9 mouse cellular contexts compared by ENCODE assay signal in the genomic region with DNA sequence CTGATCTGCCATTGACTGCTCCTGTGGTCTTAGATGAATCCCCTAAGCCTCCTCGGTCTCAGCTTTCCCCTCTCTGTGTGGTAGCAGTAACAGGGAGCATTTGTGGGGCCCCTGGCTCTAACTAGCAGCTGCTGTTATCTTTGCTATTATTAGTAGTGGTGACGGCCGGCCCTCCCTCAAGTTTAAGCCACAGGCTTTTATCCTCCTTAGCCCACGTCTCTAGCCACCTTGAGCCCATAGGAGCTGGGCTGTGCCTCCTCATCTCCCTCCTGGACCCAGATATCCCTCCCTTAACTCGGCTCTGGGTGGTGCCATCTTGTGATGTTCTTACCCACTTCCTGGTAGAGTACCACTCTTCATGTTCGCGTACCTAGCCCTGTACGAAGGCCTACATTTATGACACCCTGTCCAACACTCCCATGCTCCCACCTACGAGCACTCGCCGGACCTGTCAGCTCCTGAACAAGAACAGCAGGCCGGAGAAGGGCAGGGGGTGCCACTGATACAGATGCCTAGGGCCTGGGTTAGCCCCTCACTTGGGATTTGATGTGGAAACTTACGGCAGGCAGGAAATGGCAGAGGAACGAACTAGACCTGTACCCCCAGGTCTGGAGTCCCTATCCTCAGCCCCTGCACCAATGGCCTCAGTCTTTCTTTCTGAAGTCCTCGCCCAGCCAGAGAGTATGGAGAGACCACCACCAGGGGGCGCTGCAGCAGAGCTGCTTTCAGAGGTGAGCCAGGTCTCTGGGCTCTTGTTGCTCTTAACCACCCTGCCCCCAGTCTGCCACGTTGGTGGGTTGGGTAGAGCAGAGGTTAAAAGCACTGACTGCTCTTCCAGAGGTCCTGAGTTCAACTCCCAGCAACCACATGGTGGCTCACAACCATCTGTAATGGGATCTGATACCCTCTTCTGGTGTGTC. TPM values are rescaled to one million over a fixed set of nuclear protein-coding genes. Genes with fewer than 3 reads are reported as not detected.
A peak's percentile ranks its signal among the peaks of the same experiment; 100 is the strongest.
DNase-seq lines count a peak whose midpoint lies in the region; ATAC-seq and TF ChIP-seq lines count a peak whose summit lies in the region.
"Had no signal": no experiment of that assay in that cellular context is flagged by ENCODE, and none has a peak within 500 bp of the region (broad histone marks: within the 10 kb centered on the region; RNA-seq: fewer than 3 reads in every experiment).

No protein-coding gene starts in this region.

- H3K36me3 ChIP-seq in lung, postnatal 0 days (ENCODE audit: insufficient read depth, low read length): no peaks in the 10 kb centered on the region
- no peaks in the 10 kb centered on the region for H3K36me3 ChIP-seq in stomach, postnatal 0 days (ENCODE audit: control insufficient read depth, insufficient read depth, low read length)

- ATAC-seq in lung, postnatal 0 days: no peak
- no peak for ATAC-seq in stomach, postnatal 0 days (ENCODE audit: low FRiP score, low TSS enrichment)

- peak; percentile 56 for DNase-seq in gastrocnemius, postnatal 14 days
- DNase-seq in gastrocnemius, adult 18-20 months (ENCODE audit: low spot score): no peak
- peak; percentile 39 for DNase-seq in urinary bladder, postnatal 25 days (ENCODE audit: low spot score)
- DNase-seq in urinary bladder, adult 18-20 months (ENCODE audit: low spot score in 2 of 2): no peak
- peak; percentile 52 for DNase-seq in embryo, embryonic 9.5 days (ENCODE audit: extremely low spot score)
- DNase-seq in lung, postnatal 0 days (ENCODE audit: low spot score): peak; percentile 37
- peak; percentile 65 for DNase-seq in stomach, postnatal 0 days (ENCODE audit: low spot score)
- DNase-seq in right cerebral cortex, adult 2 months (ENCODE audit: low spot score in 2 of 2): no peak

- no peak for TF ChIP-seq EP300 in lung, postnatal 0 days (IDR thresholded peaks at IDR 0.05)
- TF ChIP-seq EP300 in stomach, postnatal 0 days (optimal IDR thresholded peaks at IDR 0.05): no peak

- no peak overlapping the region for H3K4me2 ChIP-seq in lung, postnatal 0 days (replicated peaks; ENCODE audit: low read depth, low read length)
- H3K4me2 ChIP-seq in stomach, postnatal 0 days (replicated peaks; ENCODE audit: low read depth): no peak overlapping the region

- peak; percentile 82 for TF ChIP-seq CTCF in lung, postnatal 0 days (IDR thresholded peaks at IDR 0.05)
- TF ChIP-seq CTCF in stomach, postnatal 0 days (IDR thresholded peaks at IDR 0.05; ENCODE audit: low read depth): peak; percentile 75

- H3K9ac ChIP-seq in lung, postnatal 0 days (replicated peaks; ENCODE audit: low read depth): no peak overlapping the region
- H3K9ac ChIP-seq in stomach, postnatal 0 days (ENCODE audit: low read length): no peak overlapping the region

- peaks cover 30% of the 10 kb centered on the region for H3K4me1 ChIP-seq in lung, postnatal 0 days (ENCODE audit: insufficient read depth, low read depth, low read length)
- H3K4me1 ChIP-seq in stomach, postnatal 0 days (replicated peaks; ENCODE audit: control insufficient read depth, insufficient read depth): peaks cover 11% of the 10 kb centered on the region

- intact Hi-C loops in gastrocnemius, postnatal 14 days (cut with DNase I; ENCODE audit: low total_unique reads): loop anchor here (10.0 kb wide), 1 partner anchor 71 kb away; no protein-coding TSS in a partner anchor

- H3K9me3 ChIP-seq in lung, postnatal 0 days (ENCODE audit: low read length): no peaks in the 10 kb centered on the region
- no peaks in the 10 kb centered on the region for H3K9me3 ChIP-seq in stomach, postnatal 0 days (ENCODE audit: control insufficient read depth, low read length)

- no peak overlapping the region for H3K27ac ChIP-seq in lung, postnatal 0 days (ENCODE audit: low read length)
- no peak overlapping the region for H3K27ac ChIP-seq in stomach, postnatal 0 days (replicated peaks)

- WGBS in lung, postnatal 0 days: 79% methylated on average over 17 of the region's 17 CpGs
- WGBS in stomach, postnatal 0 days: 77% methylated on average over 17 of the region's 17 CpGs

- no peaks in the 10 kb centered on the region for H3K27me3 ChIP-seq in lung, postnatal 0 days (replicated peaks; ENCODE audit: insufficient read depth, low read length)
- H3K27me3 ChIP-seq in stomach, postnatal 0 days (ENCODE audit: control insufficient read depth, insufficient read depth, low read length): no peaks in the 10 kb centered on the region

- H3K4me3 ChIP-seq in lung, postnatal 0 days (ENCODE audit: low read depth, low read length): no peak overlapping the region
- no peak overlapping the region for H3K4me3 ChIP-seq in stomach, postnatal 0 days (ENCODE audit: low read depth, low read length)

RNA-seq across cellular contexts. Expression of gene Rhbdf2, which starts 1.5 kb away (rescaled TPM):
- total RNA-seq in gastrocnemius, postnatal 14 days (2021): 1 to 10 TPM; 5.9 to 9.0 TPM
- total RNA-seq in gastrocnemius, adult 18-20 months (2021): 10 to 100 TPM; 11.2 to 11.9 TPM
- 23.5 and 27.9 TPM in 2 replicates for polyA plus RNA-seq in lung, postnatal 0 days (2015; fragmentation: Nextera tagmentation; extraction: Ambion mirVana)
- polyA plus RNA-seq in stomach, postnatal 0 days (2015; fragmentation: Nextera tagmentation; extraction: Ambion mirVana): 5.7 and 6.1 TPM in 2 replicates

RNA-seq across cellular contexts. Expression of gene Prcd, which starts 28.0 kb away (rescaled TPM):
- under 1 TPM; 0.49 to 0.84 TPM for total RNA-seq in gastrocnemius, postnatal 14 days (2021)
- total RNA-seq in gastrocnemius, adult 18-20 months (2021): under 1 TPM; 0.34 to 0.50 TPM
- polyA plus RNA-seq in lung, postnatal 0 days (2015; fragmentation: Nextera tagmentation; extraction: Ambion mirVana): 10.9 and 16.4 TPM in 2 replicates
- polyA plus RNA-seq in stomach, postnatal 0 days (2015; fragmentation: Nextera tagmentation; extraction: Ambion mirVana): 2.6 and 2.7 TPM in 2 replicates
- total RNA-seq: common myeloid progenitor, adult 5-6 weeks had no signal

RNA-seq across cellular contexts. Expression of gene Cygb, which starts 28.8 kb away (rescaled TPM):
- total RNA-seq in gastrocnemius, postnatal 14 days (2021): 10 to 100 TPM; 16.8 to 22.8 TPM
- 10 to 100 TPM; 10.5 to 15.0 TPM for total RNA-seq in gastrocnemius, adult 18-20 months (2021)
- 27.3 and 32.0 TPM in 2 replicates for polyA plus RNA-seq in lung, postnatal 0 days (2015; fragmentation: Nextera tagmentation; extraction: Ambion mirVana)
- 22.1 and 22.2 TPM in 2 replicates for polyA plus RNA-seq in stomach, postnatal 0 days (2015; fragmentation: Nextera tagmentation; extraction: Ambion mirVana)
- total RNA-seq: common myeloid progenitor, adult 5-6 weeks had no signal

RNA-seq across cellular contexts. Expression of gene Aanat, which starts 39.1 kb away (rescaled TPM):
- total RNA-seq in gastrocnemius, postnatal 14 days (2021): not detected
- total RNA-seq in gastrocnemius, adult 18-20 months (2021): not detected
- 0.26 TPM in 1 of 2 replicates, not detected in the other for polyA plus RNA-seq in lung, postnatal 0 days (2015; fragmentation: Nextera tagmentation; extraction: Ambion mirVana)
- polyA plus RNA-seq in stomach, postnatal 0 days (2015; fragmentation: Nextera tagmentation; extraction: Ambion mirVana): 0.10 TPM in 1 of 2 replicates, not detected in the other
- total RNA-seq: common myeloid progenitor, adult 5-6 weeks had no signal

RNA-seq across cellular contexts. Expression of gene Ube2o, which starts 44.1 kb away (rescaled TPM):
- 10 to 100 TPM; 23.4 to 25.6 TPM for total RNA-seq in gastrocnemius, postnatal 14 days (2021)
- 10 to 100 TPM; 22.9 to 25.2 TPM for total RNA-seq in gastrocnemius, adult 18-20 months (2021)
- polyA plus RNA-seq in lung, postnatal 0 days (2015; fragmentation: Nextera tagmentation; extraction: Ambion mirVana): 9.1 and 9.8 TPM in 2 replicates
- polyA plus RNA-seq in stomach, postnatal 0 days (2015; fragmentation: Nextera tagmentation; extraction: Ambion mirVana): 4.7 and 5.3 TPM in 2 replicates

Comparison
In these comparisons a context has a peak if more than half of its experiments do, and no peak if none do; other contexts are left out.
1. DNase-seq: peak in gastrocnemius, postnatal 14 days (single experiment), urinary bladder, postnatal 25 days (single experiment), embryo, embryonic 9.5 days (single experiment), lung, postnatal 0 days (single experiment) and stomach, postnatal 0 days (single experiment); none in gastrocnemius, adult 18-20 months (single experiment), urinary bladder, adult 18-20 months (0 of 2) and right cerebral cortex, adult 2 months (0 of 2).